ENCODE assay signal across 7 mouse cellular contexts in the genomic region with DNA sequence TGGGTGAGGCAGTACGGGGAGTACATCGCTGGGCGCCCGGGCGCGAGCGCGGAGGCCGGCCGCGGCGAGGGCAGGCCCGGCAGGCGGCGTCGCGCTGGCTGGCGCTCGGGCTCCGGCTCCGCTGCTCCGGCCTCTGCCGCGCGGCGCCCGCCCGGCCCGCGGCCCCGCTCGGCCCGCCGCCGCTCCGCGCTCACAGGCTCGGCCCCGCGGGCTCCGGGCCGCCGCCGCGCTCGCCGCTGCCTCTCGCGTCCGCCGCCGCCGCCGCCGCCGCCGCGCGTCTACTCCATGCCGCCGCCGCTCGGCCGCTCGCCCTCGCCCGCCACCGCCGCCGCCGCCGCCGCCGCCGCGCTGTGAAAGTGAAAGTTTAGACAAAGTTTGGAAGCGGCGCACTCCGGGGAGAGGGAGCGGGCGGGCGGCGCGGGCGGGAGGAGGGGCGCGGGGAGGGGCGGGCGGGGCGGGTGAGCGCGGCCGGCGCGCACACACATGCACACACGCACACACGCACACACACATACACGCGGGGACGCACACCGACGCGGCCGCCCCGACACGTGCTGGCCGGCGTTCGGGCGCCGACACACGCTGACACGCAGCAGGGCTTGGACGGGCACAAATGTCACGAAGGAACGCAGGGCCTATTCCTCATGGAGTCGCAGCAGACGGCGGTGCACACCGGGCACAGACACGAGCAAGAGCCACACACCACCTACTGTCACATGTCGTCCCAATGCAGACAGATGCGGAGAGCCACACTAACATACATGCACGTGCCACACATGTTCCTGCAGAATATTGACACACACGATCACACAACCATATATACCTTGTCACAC. TPM values are rescaled to one million over a fixed set of nuclear protein-coding genes. Genes with fewer than 3 reads are reported as not detected.
DNase-seq lines count a peak whose midpoint lies in the region; ATAC-seq and TF ChIP-seq lines count a peak whose summit lies in the region.

TSS of gene Nfix (minus strand) at position 346 of the 833 bp plus-strand sequence.

- H3K36me3 ChIP-seq in ES-Bruce4 (ENCODE audit: control insufficient read depth, insufficient read depth, low read length, poor library complexity, severe bottlenecking), result no peaks in the 10 kb centered on the region
- peaks cover 6% of the 10 kb centered on the region for H3K36me3 ChIP-seq in erythroblast, embryonic 14.5 days (ENCODE audit: control insufficient read depth)
- peaks cover 10% of the 10 kb centered on the region; the same call in 1 of the 2 replicates for H3K36me3 ChIP-seq in heart, postnatal 0 days (replicated peaks; ENCODE audit: control insufficient read depth, insufficient read depth, low read length)
- H3K36me3 ChIP-seq in liver, embryonic 16.5 days (ENCODE audit: control insufficient read depth, insufficient read depth), result no peaks in the 10 kb centered on the region
- H3K36me3 ChIP-seq in neural tube, embryonic 13.5 days, result no peaks in the 10 kb centered on the region

- no peak for TF ChIP-seq POLR2A in ES-Bruce4 (IDR thresholded peaks at IDR 0.05; ENCODE audit: insufficient read depth, low read length)

- H3K27me3 ChIP-seq in ES-Bruce4 (ENCODE audit: control insufficient read depth, insufficient read depth, low read length, poor library complexity, severe bottlenecking), result peaks cover 17% of the 10 kb centered on the region
- peaks cover 95% of the 10 kb centered on the region for H3K27me3 ChIP-seq in erythroblast, embryonic 14.5 days (ENCODE audit: control insufficient read depth)
- H3K27me3 ChIP-seq in heart, postnatal 0 days (ENCODE audit: control insufficient read depth, insufficient read depth, low read length), result no peaks in the 10 kb centered on the region
- H3K27me3 ChIP-seq in liver, embryonic 16.5 days (ENCODE audit: control insufficient read depth, insufficient read depth, low read depth, low read length), result peaks cover 65% of the 10 kb centered on the region
- peaks cover 90% of the 10 kb centered on the region for H3K27me3 ChIP-seq in neural tube, embryonic 13.5 days

- peak; percentile 55 for ATAC-seq in heart, postnatal 0 days (ENCODE audit: insufficient read depth, low read depth)
- ATAC-seq in liver, embryonic 16.5 days (ENCODE audit: low read depth), result peak; percentile 57
- ATAC-seq in neural tube, embryonic 13.5 days (ENCODE audit: low read depth), result peak; percentile 46; the same call in 1 of the 2 replicates

- 1% methylated on average over 43 of the region's 125 CpGs for WGBS in heart, postnatal 0 days
- WGBS in liver, embryonic 16.5 days (ENCODE audit: insufficient replicate concordance), result 1% methylated on average over 71 of the region's 125 CpGs
- WGBS in neural tube, embryonic 13.5 days, result 2% methylated on average over 42 of the region's 125 CpGs

- H3K4me3 ChIP-seq in ES-Bruce4 (ENCODE audit: low read depth, low read length), result peak within 1 kb of the TSS; percentile 45
- peak within 1 kb of the TSS; percentile 74 for H3K4me3 ChIP-seq in erythroblast, embryonic 14.5 days (replicated peaks)
- H3K4me3 ChIP-seq in heart, postnatal 0 days (ENCODE audit: low read depth, low read length), result peak within 1 kb of the TSS; percentile 72
- H3K4me3 ChIP-seq in liver, embryonic 16.5 days (ENCODE audit: low read depth, low read length), result peak within 1 kb of the TSS; percentile 79
- H3K4me3 ChIP-seq in neural tube, embryonic 13.5 days, result peak within 1 kb of the TSS; percentile 77

- peak within 1 kb of the TSS; percentile 69 for H3K9ac ChIP-seq in ES-Bruce4 (ENCODE audit: low read depth, poor library complexity, severe bottlenecking)
- H3K9ac ChIP-seq in heart, postnatal 0 days (replicated peaks; ENCODE audit: low read depth, low read length), result peak within 1 kb of the TSS; percentile 95
- peak within 1 kb of the TSS; percentile 78 for H3K9ac ChIP-seq in liver, embryonic 16.5 days (ENCODE audit: low read depth, low read length)
- peak within 1 kb of the TSS; percentile 94 for H3K9ac ChIP-seq in neural tube, embryonic 13.5 days

- no peaks in the 10 kb centered on the region for H3K4me1 ChIP-seq in ES-Bruce4 (ENCODE audit: control insufficient read depth, insufficient read depth, low read length)
- peaks cover 31% of the 10 kb centered on the region for H3K4me1 ChIP-seq in erythroblast, embryonic 14.5 days (ENCODE audit: control insufficient read depth)
- H3K4me1 ChIP-seq in heart, postnatal 0 days (ENCODE audit: control insufficient read depth, insufficient read depth), result no peaks in the 10 kb centered on the region
- peaks cover 20% of the 10 kb centered on the region for H3K4me1 ChIP-seq in liver, embryonic 16.5 days (ENCODE audit: control insufficient read depth, low read depth, low read length)
- H3K4me1 ChIP-seq in neural tube, embryonic 13.5 days (replicated peaks), result peaks cover 55% of the 10 kb centered on the region

- TF ChIP-seq CTCF in ES-Bruce4 (IDR thresholded peaks at IDR 0.05; ENCODE audit: low read depth, low read length), result no peak
- no peak for TF ChIP-seq CTCF in heart, postnatal 0 days (IDR thresholded peaks at IDR 0.05; ENCODE audit: low read depth)

- peak; percentile 87 for DNase-seq in adrenal gland, adult 2 months
- peak; percentile 56 for DNase-seq in heart, postnatal 0 days (ENCODE audit: low spot score)
- peak; percentile 76 to 87 for DNase-seq in kidney, postnatal 25 days

- peak within 1 kb of the TSS; percentile 72 for H3K4me2 ChIP-seq in heart, postnatal 0 days (ENCODE audit: low read depth, low read length)
- peak within 1 kb of the TSS; percentile 90 for H3K4me2 ChIP-seq in liver, embryonic 16.5 days (ENCODE audit: low read depth, low read length)
- H3K4me2 ChIP-seq in neural tube, embryonic 13.5 days, result peak within 1 kb of the TSS; percentile 83

- H3K27ac ChIP-seq in ES-Bruce4 (ENCODE audit: insufficient read depth, low read length), result no peak within 1 kb of the TSS
- H3K27ac ChIP-seq in heart, postnatal 0 days (ENCODE audit: low read depth), result peak within 1 kb of the TSS; percentile 94
- H3K27ac ChIP-seq in liver, embryonic 16.5 days (ENCODE audit: low read length), result no peak within 1 kb of the TSS; the same call in 1 of the 2 replicates
- H3K27ac ChIP-seq in neural tube, embryonic 13.5 days (replicated peaks), result peak within 1 kb of the TSS; percentile 87

- no peak for TF ChIP-seq EP300 in ES-Bruce4 (IDR thresholded peaks at IDR 0.05; ENCODE audit: insufficient read depth, low read depth, low read length)
- TF ChIP-seq EP300 in heart, postnatal 0 days (IDR thresholded peaks at IDR 0.05; ENCODE audit: low read depth), result no peak

- no peaks in the 10 kb centered on the region for H3K9me3 ChIP-seq in ES-Bruce4 (replicated peaks; ENCODE audit: control insufficient read depth, insufficient read depth, low read length, poor library complexity, severe bottlenecking)
- H3K9me3 ChIP-seq in erythroblast, embryonic 14.5 days (ENCODE audit: control insufficient read depth, low read length), result peaks cover 10% of the 10 kb centered on the region; the same call in 1 of the 2 replicates
- H3K9me3 ChIP-seq in heart, postnatal 0 days (replicated peaks; ENCODE audit: control insufficient read depth, low read length), result no peaks in the 10 kb centered on the region
- no peaks in the 10 kb centered on the region for H3K9me3 ChIP-seq in liver, embryonic 16.5 days (replicated peaks; ENCODE audit: control insufficient read depth, low read length)
- H3K9me3 ChIP-seq in neural tube, embryonic 13.5 days, result no peaks in the 10 kb centered on the region

RNA-seq across cellular contexts. Expression of gene Nfix, which starts in this region (rescaled TPM):
- polyA plus RNA-seq in ES-Bruce4 (2011; ENCODE audit: insufficient read depth, insufficient read length, low read depth, missing spikeins), result 1.2 and 1.8 TPM in 2 replicates
- 100 to 1,000 TPM in 1 of 2 experiments, 10 to 100 TPM in 1; 91.3 to 113 TPM for total RNA-seq in adrenal gland, adult 2 months (2021)
- polyA plus RNA-seq in adrenal gland, adult 2 months (2012; rRNA removed), result 47.0 and 59.9 TPM in 2 replicates
- 1.9 and 2.6 TPM in 2 replicates for polyA plus RNA-seq in erythroblast, embryonic 14.5 days (2012)
- total RNA-seq in heart, postnatal 0 days (2014; rRNA removed; ENCODE audit: low replicate concordance), result 41.9 and 48.5 TPM in 2 replicates
- polyA plus RNA-seq in heart, postnatal 0 days (2015; fragmentation: Nextera tagmentation; extraction: Ambion mirVana), result 18.2 TPM in 2 replicates
- polyA plus RNA-seq in liver, embryonic 16.5 days (2015; fragmentation: Nextera tagmentation; extraction: Ambion mirVana), result 2.0 and 2.4 TPM in 2 replicates
- 28.7 and 34.4 TPM in 2 replicates for polyA plus RNA-seq in neural tube, embryonic 13.5 days (2015; fragmentation: Nextera tagmentation; extraction: Ambion mirVana)

Comparison
In these comparisons a context has a peak if more than half of its experiments do, and no peak if none do; other contexts are left out.
1. H3K27ac ChIP-seq: peak in heart, postnatal 0 days (single experiment) and neural tube, embryonic 13.5 days (single experiment); none in ES-Bruce4 (single experiment) and liver, embryonic 16.5 days (single experiment).
2. Peak in every context shown above with its lines, with median percentiles within 50 percentile points of each other: H3K4me3 ChIP-seq, H3K9ac ChIP-seq, DNase-seq, ATAC-seq and H3K4me2 ChIP-seq.